In genomic region chr6:90327670-90328069, GRCm38 (mm10) we compare ENCODE assay signal across 10 mouse cellular contexts. TPM values are rescaled to one million over a fixed set of nuclear protein-coding genes. Genes with fewer than 3 reads are reported as not detected.
A peak's percentile ranks its signal among the peaks of the same experiment; 100 is the strongest.
DNase-seq lines count a peak whose midpoint lies in the region; ATAC-seq and TF ChIP-seq lines count a peak whose summit lies in the region.
"Had no signal": no experiment of that assay in that cellular context is flagged by ENCODE, and none has a peak within 500 bp of the region (broad histone marks: within the 10 kb centered on the region; RNA-seq: fewer than 3 reads in every experiment).

No protein-coding gene starts in this region.

- H3K27me3 ChIP-seq in limb, embryonic 11.5 days (ENCODE audit: control insufficient read depth, insufficient read depth, low read length): peaks cover 2% of the 10 kb centered on the region; the same call in 1 of the 2 replicates
- peaks cover 29% of the 10 kb centered on the region; the same call in 1 of the 2 replicates for H3K27me3 ChIP-seq in limb, embryonic 10.5 days (ENCODE audit: low read depth, poor library complexity, severe bottlenecking)
- H3K27me3 ChIP-seq: Patski had no signal

- H3K9ac ChIP-seq in limb, embryonic 11.5 days (ENCODE audit: low read length): no peak overlapping the region

- peak; percentile 58; the same call in 1 of the 2 replicates for TF ChIP-seq CTCF in brain, embryonic 14.5 days (IDR thresholded peaks at IDR 0.05; ENCODE audit: borderline replicate concordance, extremely low read depth, insufficient read depth, insufficient read length)

- intact Hi-C loops in left cerebral cortex, postnatal 4 days (cut with DNase I): loop anchor here (10.0 kb wide), 1 partner anchor 653 kb away; no protein-coding TSS in a partner anchor

- H3K4me3 ChIP-seq in limb, embryonic 11.5 days (ENCODE audit: low read depth, low read length): no peak overlapping the region
- no peak overlapping the region for H3K4me3 ChIP-seq in limb, embryonic 10.5 days

- no peaks in the 10 kb centered on the region for H3K9me3 ChIP-seq in limb, embryonic 11.5 days (ENCODE audit: control insufficient read depth, low read length)
- no peaks in the 10 kb centered on the region for H3K9me3 ChIP-seq in limb, embryonic 10.5 days (replicated peaks)

- no peaks in the 10 kb centered on the region for H3K4me1 ChIP-seq in limb, embryonic 11.5 days (ENCODE audit: control insufficient read depth, insufficient read depth, low read length)
- H3K4me1 ChIP-seq in limb, embryonic 10.5 days: peaks cover 7% of the 10 kb centered on the region

- H3K36me3 ChIP-seq in limb, embryonic 11.5 days (ENCODE audit: control insufficient read depth, insufficient read depth, low read length): no peaks in the 10 kb centered on the region
- no peaks in the 10 kb centered on the region for H3K36me3 ChIP-seq in limb, embryonic 10.5 days

- no peak for TF ChIP-seq POLR2A in brain, embryonic 14.5 days (IDR thresholded peaks at IDR 0.05; ENCODE audit: borderline replicate concordance, extremely low read depth, insufficient read depth, insufficient read length, poor library complexity, severe bottlenecking)

- ATAC-seq in limb, embryonic 11.5 days (ENCODE audit: insufficient number of reproducible peaks, low FRiP score, low TSS enrichment, low read depth): no peak
- ATAC-seq: Patski had no signal

- no peak overlapping the region for H3K27ac ChIP-seq in limb, embryonic 11.5 days (replicated peaks; ENCODE audit: low read depth, low read length)
- no peak overlapping the region for H3K27ac ChIP-seq in limb, embryonic 10.5 days

- 30% methylated on average over 6 of the region's 6 CpGs for WGBS in limb, embryonic 11.5 days
- WGBS in limb, embryonic 10.5 days: 24% methylated on average over 6 of the region's 6 CpGs

- no peak overlapping the region for H3K4me2 ChIP-seq in limb, embryonic 11.5 days (ENCODE audit: low read depth, severe bottlenecking)

- DNase-seq in cerebellum, adult 8-10 months: peak; percentile 16
- no peak for DNase-seq in cerebellum, adult 11 months
- DNase-seq in limb, embryonic 11.5 days (ENCODE audit: low spot score): peak; percentile 28
- DNase-seq in limb, embryonic 10.5 days (ENCODE audit: low spot score): no peak
- peak; percentile 30 for DNase-seq in brain, embryonic 14.5 days (ENCODE audit: low read depth)
- DNase-seq in left cerebral cortex, postnatal 4 days: peak; percentile 46
- DNase-seq in spleen, postnatal 14 days (ENCODE audit: low spot score in 2 of 2): no peak
- no peak for DNase-seq in thymus, postnatal 25 days

RNA-seq across cellular contexts. Expression of gene Chst13, which starts 2.7 kb away (rescaled TPM):
- not detected in 2 replicates for polyA plus RNA-seq in limb, embryonic 11.5 days (2014; fragmentation: Nextera tagmentation; extraction: Ambion mirVana)
- 0.09 TPM in 1 of 2 replicates, not detected in the other for polyA plus RNA-seq in limb, embryonic 10.5 days (2016; fragmentation: Nextera tagmentation; extraction: Ambion mirVana)
- 0.06 and 0.34 TPM in 2 replicates for polyA plus RNA-seq in brain, embryonic 14.5 days (2012; rRNA removed)
- total RNA-seq in left cerebral cortex, postnatal 4 days (2021): not detected

RNA-seq across cellular contexts. Expression of gene Uroc1, which starts 5.4 kb away (rescaled TPM):
- 0.07 and 0.14 TPM in 2 replicates for polyA plus RNA-seq in limb, embryonic 11.5 days (2014; fragmentation: Nextera tagmentation; extraction: Ambion mirVana)
- polyA plus RNA-seq in limb, embryonic 10.5 days (2016; fragmentation: Nextera tagmentation; extraction: Ambion mirVana): 0.15 and 0.16 TPM in 2 replicates
- 0.03 TPM in 1 of 2 replicates, not detected in the other for polyA plus RNA-seq in brain, embryonic 14.5 days (2012; rRNA removed)
- not detected for total RNA-seq in left cerebral cortex, postnatal 4 days (2021)

RNA-seq across cellular contexts. Expression of gene BC048671, which starts 26.7 kb away (rescaled TPM):
- polyA plus RNA-seq in limb, embryonic 11.5 days (2014; fragmentation: Nextera tagmentation; extraction: Ambion mirVana): not detected in 2 replicates
- not detected in 2 replicates for polyA plus RNA-seq in limb, embryonic 10.5 days (2016; fragmentation: Nextera tagmentation; extraction: Ambion mirVana)
- not detected in 2 replicates for polyA plus RNA-seq in brain, embryonic 14.5 days (2012; rRNA removed)
- total RNA-seq in left cerebral cortex, postnatal 4 days (2021): not detected
- polyA plus RNA-seq: limb, embryonic 14.5 days; Patski had no signal

RNA-seq across cellular contexts. Expression of gene Zxdc, which starts 41.6 kb away (rescaled TPM):
- polyA plus RNA-seq in limb, embryonic 11.5 days (2014; fragmentation: Nextera tagmentation; extraction: Ambion mirVana): 7.6 and 8.1 TPM in 2 replicates
- 6.1 and 6.4 TPM in 2 replicates for polyA plus RNA-seq in limb, embryonic 10.5 days (2016; fragmentation: Nextera tagmentation; extraction: Ambion mirVana)
- polyA plus RNA-seq in brain, embryonic 14.5 days (2012; rRNA removed): 22.9 and 24.0 TPM in 2 replicates
- total RNA-seq in left cerebral cortex, postnatal 4 days (2021): 10 to 100 TPM; 27.6 to 30.1 TPM

Comparison
In these comparisons a context has a peak if more than half of its experiments do, and no peak if none do; other contexts are left out.
1. DNase-seq: peak in cerebellum, adult 8-10 months (single experiment), limb, embryonic 11.5 days (single experiment), brain, embryonic 14.5 days (single experiment) and left cerebral cortex, postnatal 4 days (single experiment); none in cerebellum, adult 11 months (single experiment), limb, embryonic 10.5 days (single experiment), spleen, postnatal 14 days (0 of 2) and thymus, postnatal 25 days (single experiment).